Mouse (Mus musculus) adipose tissue, adult 10 weeks (tissue): ENCODE measurements around the gene Srgn. TPM values are rescaled to one million over a fixed set of nuclear protein-coding genes. Genes with fewer than 3 reads are reported as not detected.

Source experiments
- polyA plus RNA-seq: library from polyadenylated mRNA; stranded (reverse); fragments of 350-450 nt; fragmentation: Illumina TruSeq; extraction: RNeasy Lipid Tissue Mini Kit (QIAGEN cat#74804); gene quantifications from one replicate; pipeline ENCODE4 v1.2.3, GENCODE M21; 2014; ENCODE audit warnings: low read depth, low replicate concordance

Srgn gene
- polyA plus RNA-seq: 150 TPM

GRCm38 (mm10) chr10:62527351-62527750 lies at the start of gene Srgn:
Gene Srgn (minus strand): TSS chr10:62527451.

GRCm38 (mm10) chr10:62486618-62487415 lies 40.4 kb downstream of the Srgn start, which contains the start of gene Vps26a:
Gene Vps26a (minus strand): TSS chr10:62486805.

GRCm38 (mm10) chr10:62449364-62450279 lies 77.6 kb downstream of the Srgn start, which contains the start of the genes 4930507D05Rik and Supv3l1:
Gene 4930507D05Rik (plus strand): TSS chr10:62449489.
Gene Supv3l1 (minus strand): TSS chr10:62449738.

Other genes with a start within 250 kb of the Srgn start
- gene Hk1, start 147.5 kb downstream of the Srgn start, polyA plus RNA-seq: 53.4 TPM
- gene Hkdc1, start 105.0 kb downstream of the Srgn start, polyA plus RNA-seq: 0.30 TPM
- 0.16 TPM for gene 4930507D05Rik, start 78.0 kb downstream of the Srgn start, polyA plus RNA-seq
- gene Supv3l1, start 77.7 kb downstream of the Srgn start, polyA plus RNA-seq: 18.3 TPM
- 53.9 TPM for gene Vps26a, start 40.6 kb downstream of the Srgn start, polyA plus RNA-seq
- gene Kif1bp, start 51.0 kb upstream of the Srgn start, polyA plus RNA-seq: 42.3 TPM
- gene Ddx21, start 74.8 kb upstream of the Srgn start, polyA plus RNA-seq: 30.8 TPM
- gene Ddx50, start 123.8 kb upstream of the Srgn start, polyA plus RNA-seq: 81.3 TPM
- gene Stox1, start 198.7 kb upstream of the Srgn start, polyA plus RNA-seq: 1.8 TPM